Mouse (Mus musculus): ENCODE data around the gene Banf2.

The Banf2 gene

GRCm38 (mm10) chr2:144101463-144101961 lies 68.7 kb downstream of the Banf2 start:
- no peak for DNase-seq (ENCODE audit: low spot score in 2 of 2)

- DNase-seq (ENCODE audit: low spot score in 2 of 2): no peak
Measured at GRCm38 (mm10) chr2:144107374-144107773, 74.5 kb downstream of the Banf2 start.

- no peak for DNase-seq (ENCODE audit: low spot score in 2 of 2)
Measured at GRCm38 (mm10) chr2:144107810-144108209, 75.0 kb downstream of the Banf2 start.

DNA sequence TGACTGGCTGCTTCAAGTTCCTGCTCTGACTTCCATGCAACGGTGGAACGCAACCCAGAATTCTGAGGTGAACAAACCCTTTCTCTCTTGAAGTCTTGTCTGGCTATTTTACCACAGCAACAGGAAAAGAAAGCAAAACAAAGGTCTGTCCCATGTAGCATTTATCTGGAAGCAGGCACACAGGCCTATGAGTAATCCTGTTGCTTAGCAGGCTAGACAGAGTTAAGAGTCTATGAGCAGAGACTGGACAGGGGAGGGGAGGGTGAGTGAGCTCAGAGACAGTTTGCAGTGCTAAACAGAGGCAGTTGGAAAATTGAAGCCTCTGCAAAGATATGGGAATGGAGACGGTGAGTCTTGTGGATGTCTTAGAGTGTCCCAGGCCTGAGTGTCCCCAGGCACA lies 75.5 kb downstream of the Banf2 start:
- DNase-seq (ENCODE audit: low spot score in 2 of 2): no peak

DNA sequence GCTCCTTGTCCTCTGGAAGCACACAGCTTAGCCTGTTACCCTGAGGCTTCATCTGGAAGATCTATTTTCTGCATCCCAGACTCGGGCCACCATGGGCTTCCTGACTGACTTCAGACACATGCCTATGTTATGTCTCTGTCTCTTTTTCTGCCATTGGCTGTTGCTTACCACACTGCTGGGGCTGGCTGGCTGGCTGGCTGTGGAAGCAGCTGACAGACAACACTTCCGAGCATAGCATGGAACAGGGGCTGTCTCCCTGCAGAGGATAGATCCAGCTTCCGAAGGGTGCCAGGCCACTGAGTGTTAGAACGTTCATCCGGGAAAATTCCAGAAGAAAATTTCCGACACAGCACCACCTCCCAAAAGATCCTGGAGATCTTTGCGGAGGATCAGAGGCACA lies 79.1 kb downstream of the Banf2 start:
- DNase-seq (ENCODE audit: low spot score in 2 of 2): no peak

DNA sequence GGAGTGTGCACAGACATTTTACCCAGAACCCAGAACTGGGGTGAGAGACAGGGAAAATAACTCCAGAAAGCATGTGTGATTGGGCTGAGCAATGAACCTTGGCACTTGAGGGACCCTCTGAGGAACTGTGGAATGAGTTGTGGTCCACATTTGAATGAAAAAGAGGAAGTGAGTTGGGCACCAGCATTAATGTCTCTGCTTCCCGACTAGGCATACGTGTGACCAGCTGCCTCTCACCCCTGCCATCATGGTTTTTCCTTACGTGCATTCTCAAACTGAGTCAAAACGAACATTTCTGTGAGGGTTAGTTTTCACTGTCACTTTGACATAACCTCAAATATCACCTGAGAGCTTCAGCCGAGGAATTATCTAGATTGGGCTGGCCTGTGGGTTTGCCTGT lies 79.8 kb downstream of the Banf2 start:
- DNase-seq (ENCODE audit: low spot score in 2 of 2): peak in 1 of 2 experiments; percentile 26

GRCm38 (mm10) chr2:144118061-144118460 lies 85.2 kb downstream of the Banf2 start:
- no peak for DNase-seq (ENCODE audit: low spot score in 2 of 2)

- no peak for DNase-seq (ENCODE audit: low spot score in 2 of 2)
Measured at GRCm38 (mm10) chr2:144120186-144120823, 87.4 kb downstream of the Banf2 start.

DNA sequence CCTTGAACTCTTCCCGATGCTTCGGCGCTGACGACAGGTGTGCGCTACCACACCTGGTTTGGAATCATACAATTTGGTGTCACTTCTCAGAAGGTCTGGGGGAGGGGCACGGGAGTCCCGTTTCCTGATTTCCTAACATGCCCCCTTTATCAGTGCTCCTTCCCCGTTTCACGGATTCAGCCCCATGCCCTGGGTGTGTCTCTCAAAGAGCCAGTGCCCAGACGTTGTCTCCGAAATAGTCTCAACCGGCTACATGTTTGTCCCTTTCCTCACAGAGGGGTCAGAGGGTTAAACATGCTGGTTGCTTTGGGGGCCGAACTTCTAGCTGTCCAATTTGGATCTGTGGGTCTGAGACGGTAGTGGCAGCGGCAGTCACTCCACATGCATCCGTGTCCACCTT lies 89.2 kb downstream of the Banf2 start:
- no peak for DNase-seq (ENCODE audit: low spot score in 2 of 2)
